Mouse (Mus musculus) brain, embryonic 18.5 days (tissue): ENCODE results near the gene Pgghg.

ENCODE experiments used
- DNase-seq: peaks from one replicate; pipeline ENCODE4 v3.0.0-alpha.2; 2012; ENCODE audit warnings: low read depth, low spot score

Gene Pgghg

GRCm38 (mm10) chr7:140941222-140942051, at the start of gene Pgghg:
TSS of gene Pgghg (plus strand) at chr7:140941391.
- DNase-seq, result no peak

- DNase-seq, result no peak
Observed at GRCm38 (mm10) chr7:140894031-140894430, 47.2 kb upstream of the Pgghg start.

GRCm38 (mm10) chr7:140894611-140895010, 46.6 kb upstream of the Pgghg start:
- no peak for DNase-seq

- DNase-seq, result no peak
Observed at GRCm38 (mm10) chr7:140897863-140898262, 43.3 kb upstream of the Pgghg start.

GRCm38 (mm10) chr7:140899121-140899520, 42.1 kb upstream of the Pgghg start:
- no peak for DNase-seq

GRCm38 (mm10) chr7:140900220-140900619, 41.0 kb upstream of the Pgghg start, which contains the start of gene Cox8b:
TSS of gene Cox8b (minus strand) at chr7:140900446.
- no peak for DNase-seq

GRCm38 (mm10) chr7:140902036-140902875, 38.9 kb upstream of the Pgghg start:
- DNase-seq, result no peak

- no peak for DNase-seq
Observed at GRCm38 (mm10) chr7:140903212-140903611, 38.0 kb upstream of the Pgghg start.

- DNase-seq, result no peak
Observed at GRCm38 (mm10) chr7:140905642-140906081, 35.5 kb upstream of the Pgghg start.

GRCm38 (mm10) chr7:140907131-140907530, 34.1 kb upstream of the Pgghg start:
- no peak for DNase-seq

GRCm38 (mm10) chr7:140907697-140908096, 33.5 kb upstream of the Pgghg start:
- DNase-seq, result no peak

GRCm38 (mm10) chr7:140908181-140908580, 33.0 kb upstream of the Pgghg start:
- no peak for DNase-seq

GRCm38 (mm10) chr7:140908634-140909107, 32.5 kb upstream of the Pgghg start:
- no peak for DNase-seq

GRCm38 (mm10) chr7:140912293-140912692, 28.9 kb upstream of the Pgghg start:
- DNase-seq, result no peak

GRCm38 (mm10) chr7:140912846-140913482, 28.2 kb upstream of the Pgghg start:
- no peak for DNase-seq

- DNase-seq, result no peak
Observed at GRCm38 (mm10) chr7:140914031-140914690, 27.0 kb upstream of the Pgghg start.

- DNase-seq, result no peak
Observed at GRCm38 (mm10) chr7:140919911-140920310, 21.3 kb upstream of the Pgghg start.

GRCm38 (mm10) chr7:140920418-140921029, 20.7 kb upstream of the Pgghg start, which contains the start of gene Nlrp6:
TSS of gene Nlrp6 (plus strand) at chr7:140920902.
- no peak for DNase-seq

- DNase-seq, result no peak
Observed at GRCm38 (mm10) chr7:140921225-140921975, 19.8 kb upstream of the Pgghg start.
